Mouse (Mus musculus) thymus, adult 2 months (tissue): ENCODE results near the gene Rptn. TPM values are rescaled to one million over a fixed set of nuclear protein-coding genes. Genes with fewer than 3 reads are reported as not detected.
"Not testable (repeated sequence)": the region's sequence is repeated elsewhere in the genome, so short reads cannot be mapped to it uniquely, and the experiment has no call there.

Experiments
- DNase-seq: peaks from one replicate; pipeline ENCODE4 v3.0.0; 2021
- H3K27ac ChIP-seq: fragments of 200-500 bp; 2 replicates; pipeline ENCODE4 v1.5.1; 2012; ENCODE audit warnings: low read length, control low read depth; ENCODE audit not compliant: control insufficient read depth, insufficient read depth
- H3K27me3 ChIP-seq: fragments of 200-500 bp; 2 replicates; pipeline ENCODE4 v1.6.1; 2012; ENCODE audit warnings: mild to moderate bottlenecking, low read length, moderate library complexity, mixed read lengths; ENCODE audit not compliant: control insufficient read depth, insufficient read depth
- H3K36me3 ChIP-seq: fragments of 200-500 bp; 2 replicates; pipeline ENCODE4 v1.6.1; 2012; ENCODE audit warnings: mild to moderate bottlenecking, low read length, moderate library complexity; ENCODE audit not compliant: control insufficient read depth, insufficient read depth
- H3K4me1 ChIP-seq: fragments of 200-500 bp; replicated peaks from 2 replicates; pipeline ENCODE4 v1.6.1; 2012; ENCODE audit warnings: low read length; ENCODE audit not compliant: control insufficient read depth, insufficient read depth
- H3K4me3 ChIP-seq: fragments of 200-500 bp; 2 replicates; pipeline ENCODE4 v1.5.1; 2012; ENCODE audit warnings: mild to moderate bottlenecking, low read length, control low read depth, moderate library complexity; ENCODE audit not compliant: control insufficient read depth, insufficient read depth
- CTCF ChIP-seq: fragments of 200-500 bp; IDR thresholded peaks from 2 replicates; pipeline ENCODE4 v1.5.1; 2012; ENCODE audit warnings: mild to moderate bottlenecking, control low read depth, low read length, moderate library complexity, borderline replicate concordance; ENCODE audit not compliant: control insufficient read depth, poor library complexity, insufficient read depth; ENCODE audit errors: extremely low read depth
- POLR2A ChIP-seq: fragments of 200-500 bp; IDR thresholded peaks from 2 replicates; pipeline ENCODE4 v1.6.1; 2012; ENCODE audit warnings: mild to moderate bottlenecking, low read length, control low read depth, moderate library complexity; ENCODE audit not compliant: control insufficient read depth, poor library complexity, insufficient read depth; ENCODE audit errors: extremely low read depth
- WGBS: fragments of 180-500 bp; shearing (Covaris S2); methylation state at CpG from one replicate; pipeline ENCODE4 v1.1.7; 2018; 5-methylcytosine and 5-hydroxymethylcytosine counted together
- polyA plus RNA-seq: library from polyadenylated mRNA; depleted of rRNA; stranded (reverse); fragments of >200 nt; gene quantifications from 2 replicates; pipeline ENCODE4 v1.2.3, GENCODE M21; 2012; rRNA removed

The Rptn gene
- polyA plus RNA-seq, 1 experiment: 1.6 TPM

DNA sequence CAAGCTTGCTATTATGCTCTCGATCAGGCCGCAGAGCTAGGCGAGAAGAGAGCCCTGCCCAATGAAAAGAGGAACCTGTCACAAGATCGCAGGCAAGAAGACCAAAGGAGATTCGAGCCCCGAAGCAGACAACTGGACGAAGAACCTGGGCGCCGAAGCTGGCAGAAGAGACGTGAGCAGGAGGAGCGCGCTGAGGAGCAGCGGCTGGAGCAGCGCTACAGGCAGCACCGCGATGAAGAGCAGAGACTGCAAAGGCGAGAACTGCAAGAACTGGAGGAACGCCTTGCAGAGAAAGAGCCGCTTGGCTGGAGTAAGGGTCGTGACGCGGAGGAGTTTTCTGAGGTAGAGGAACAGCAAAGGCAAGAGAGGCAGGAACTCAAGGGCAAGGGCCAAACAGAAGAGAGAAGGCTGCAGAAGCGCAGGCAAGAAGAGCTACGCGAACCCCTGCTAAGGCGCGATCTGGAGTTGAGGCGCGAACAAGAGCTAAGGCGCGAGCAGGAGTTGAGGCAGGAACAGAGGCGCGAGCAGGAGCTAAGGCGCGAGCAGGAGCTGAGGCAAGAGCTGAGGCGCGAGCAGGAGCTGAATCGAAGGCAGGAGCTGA is 50.1 kb downstream of the Rptn start:
- Histone ChIP-seq H3K27ac (no peak overlapping the region), H3K4me3 (peak overlapping the region; percentile 37), H3K36me3 (no peaks in the 10 kb centered on the region), H3K27me3 (peaks cover 23% of the 10 kb centered on the region), H3K4me1 (peaks cover 11% of the 10 kb centered on the region)
- TF ChIP-seq POLR2A (no peak), CTCF (no peak)
- no peak for DNase-seq
- 2% methylated on average over 38 of the region's 38 CpGs for WGBS

DNA sequence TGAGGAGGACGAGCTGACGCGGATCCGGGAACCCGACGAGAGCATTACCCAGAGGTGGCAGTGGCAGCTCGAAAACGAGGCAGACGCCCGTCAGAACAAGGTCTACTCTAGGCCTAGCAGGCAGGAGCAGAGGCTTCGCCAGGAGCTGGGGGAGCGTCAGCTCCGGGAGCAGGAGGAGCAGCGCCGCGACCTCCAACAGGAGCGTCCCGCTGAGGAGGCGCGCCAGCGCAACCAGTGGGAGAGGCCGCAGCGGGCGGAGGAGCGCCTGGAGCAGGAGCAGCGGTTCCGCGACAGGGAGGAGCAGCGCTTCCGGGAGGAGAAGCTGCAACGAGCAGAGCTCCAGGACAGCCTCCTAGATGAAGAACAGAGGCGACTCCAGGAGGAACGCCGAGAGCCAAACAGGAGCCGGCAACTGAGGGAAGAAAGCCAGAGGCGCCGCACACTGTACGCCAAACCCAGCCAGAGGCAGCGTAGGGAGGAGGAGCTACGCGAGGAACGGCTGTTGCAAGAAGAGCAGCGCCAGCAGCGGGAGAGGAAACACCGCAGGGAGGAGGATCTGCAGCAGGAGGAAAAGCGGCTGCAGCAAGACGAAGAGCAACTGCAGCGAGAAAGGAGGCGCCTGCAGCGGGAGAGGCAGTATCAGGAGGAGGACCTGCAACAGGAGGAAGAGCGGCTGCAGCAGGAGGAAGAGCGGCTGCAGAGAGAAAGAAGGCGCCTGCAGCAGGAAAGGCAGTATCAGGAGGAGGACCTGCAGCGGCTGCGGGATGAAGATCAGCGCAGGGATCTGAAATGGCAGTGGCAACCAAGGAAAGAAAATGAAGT is 51.1 kb downstream of the Rptn start:
- Histone ChIP-seq H3K4me3 (peak overlapping the region; percentile 37), H3K27ac (no peak overlapping the region), H3K27me3 (peaks cover 23% of the 10 kb centered on the region), H3K4me1 (peaks cover 11% of the 10 kb centered on the region), H3K36me3 (no peaks in the 10 kb centered on the region)
- DNase-seq: peak; percentile 22
- TF ChIP-seq CTCF: no peak
- 0 out of 2 replicates have a peak, but pooled peaks have one; percentile 22 for TF ChIP-seq POLR2A
- WGBS: 2% methylated on average over 56 of the region's 56 CpGs

DNA sequence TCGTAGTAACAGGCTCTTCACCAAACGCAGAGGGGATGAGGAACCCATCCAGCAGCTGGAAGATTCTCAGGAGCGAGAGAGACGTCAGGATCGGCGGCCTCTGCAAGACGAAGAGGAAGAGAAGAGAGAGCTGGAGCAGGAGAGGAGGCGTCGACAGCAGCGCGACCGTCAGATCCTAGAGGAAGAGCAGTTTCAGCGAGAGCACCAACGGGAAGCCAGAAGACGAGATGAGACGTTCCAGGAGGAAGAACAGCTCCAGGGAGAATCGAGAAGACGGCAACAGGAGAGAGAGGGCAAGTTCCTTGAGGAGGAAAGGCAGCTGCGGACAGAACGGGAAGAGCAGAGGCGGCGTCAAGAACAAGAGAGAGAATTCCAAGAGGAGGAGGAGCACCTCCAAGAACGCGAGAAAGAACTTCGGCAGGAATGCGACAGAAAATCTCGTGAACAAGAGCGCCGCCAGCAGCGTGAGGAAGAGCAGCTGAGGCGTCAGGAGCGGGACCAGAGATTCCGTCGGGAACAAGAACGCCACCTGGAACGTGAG is 51.7 kb downstream of the Rptn start:
- no peak for TF ChIP-seq CTCF
- TF ChIP-seq POLR2A: no peak
- 0 out of 2 replicates have a peak overlapping the region, but pooled peaks have one; percentile 37 for H3K4me3 ChIP-seq

DNA sequence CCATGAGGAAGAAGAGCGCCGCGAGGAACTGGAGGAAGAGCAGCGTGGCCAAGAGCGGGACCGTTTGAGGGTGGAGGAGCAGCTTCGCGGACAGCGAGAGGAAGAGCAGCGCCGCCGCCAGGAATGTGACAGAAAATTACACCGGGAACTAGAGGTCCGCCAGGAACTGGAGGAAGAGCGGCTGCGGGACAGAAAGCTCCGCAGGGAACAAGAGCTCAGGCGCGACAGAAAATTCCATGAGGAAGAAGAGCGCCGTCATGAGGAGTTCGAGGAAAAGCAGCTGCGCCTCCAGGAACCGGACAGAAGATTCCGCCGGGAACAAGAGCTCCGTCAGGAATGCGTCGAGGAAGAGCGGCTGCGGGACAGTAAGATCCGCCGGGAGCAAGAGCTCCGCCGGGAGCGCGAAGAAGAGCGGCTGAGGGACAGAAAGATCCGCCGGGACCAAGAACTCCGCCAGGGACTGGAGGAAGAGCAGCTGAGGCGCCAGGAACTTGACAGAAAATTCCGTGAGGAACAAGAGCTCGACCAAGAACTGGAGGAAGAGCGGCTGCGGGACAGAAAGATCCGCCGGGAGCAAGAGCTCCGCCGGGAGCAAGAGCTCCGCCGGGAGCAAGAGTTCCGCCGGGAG is 52.7 kb downstream of the Rptn start:
- TF ChIP-seq POLR2A: no peak
- TF ChIP-seq CTCF: no peak
- 3% methylated on average over 54 of the region's 54 CpGs for WGBS
- no peak overlapping the region for H3K27ac ChIP-seq
- no peak for DNase-seq
- no peaks in the 10 kb centered on the region for H3K36me3 ChIP-seq
- peaks cover 23% of the 10 kb centered on the region for H3K27me3 ChIP-seq
- H3K4me3 ChIP-seq: no peak overlapping the region
- peaks cover 11% of the 10 kb centered on the region for H3K4me1 ChIP-seq

More for the DNA sequence above, 51.7 kb downstream of the Rptn start:
- 3% methylated on average over 36 of the region's 36 CpGs for WGBS
- no peak overlapping the region for H3K27ac ChIP-seq
- no peak for DNase-seq
- peaks cover 23% of the 10 kb centered on the region for H3K27me3 ChIP-seq
- no peaks in the 10 kb centered on the region for H3K36me3 ChIP-seq
- peaks cover 11% of the 10 kb centered on the region for H3K4me1 ChIP-seq

DNA sequence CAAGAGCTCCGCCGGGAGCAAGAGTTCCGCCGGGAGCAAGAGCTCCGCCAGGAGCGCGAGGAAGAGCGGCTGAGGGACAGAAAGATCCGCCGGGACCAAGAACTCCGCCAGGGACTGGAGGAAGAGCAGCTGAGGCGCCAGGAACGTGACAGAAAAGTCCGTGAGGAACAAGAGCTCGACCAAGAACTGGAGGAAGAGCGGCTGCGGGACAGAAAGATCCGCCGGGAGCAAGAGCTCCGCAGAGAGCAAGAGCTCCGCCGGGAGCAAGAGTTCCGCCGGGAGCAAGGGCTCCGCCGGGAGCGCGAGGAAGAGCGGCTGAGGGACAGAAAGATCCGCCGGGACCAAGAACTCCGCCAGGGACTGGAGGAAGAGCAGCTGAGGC is 53.2 kb downstream of the Rptn start:
- Histone ChIP-seq H3K27me3 (peaks cover 23% of the 10 kb centered on the region), H3K4me1 (peaks cover 11% of the 10 kb centered on the region), H3K4me3 (peak overlapping the region; percentile 14; the same call in 1 of the 2 replicates)
- DNase-seq, H3K27ac ChIP-seq, H3K36me3 ChIP-seq: not testable (repeated sequence)
- 3% methylated on average over 32 of the region's 32 CpGs for WGBS

DNA sequence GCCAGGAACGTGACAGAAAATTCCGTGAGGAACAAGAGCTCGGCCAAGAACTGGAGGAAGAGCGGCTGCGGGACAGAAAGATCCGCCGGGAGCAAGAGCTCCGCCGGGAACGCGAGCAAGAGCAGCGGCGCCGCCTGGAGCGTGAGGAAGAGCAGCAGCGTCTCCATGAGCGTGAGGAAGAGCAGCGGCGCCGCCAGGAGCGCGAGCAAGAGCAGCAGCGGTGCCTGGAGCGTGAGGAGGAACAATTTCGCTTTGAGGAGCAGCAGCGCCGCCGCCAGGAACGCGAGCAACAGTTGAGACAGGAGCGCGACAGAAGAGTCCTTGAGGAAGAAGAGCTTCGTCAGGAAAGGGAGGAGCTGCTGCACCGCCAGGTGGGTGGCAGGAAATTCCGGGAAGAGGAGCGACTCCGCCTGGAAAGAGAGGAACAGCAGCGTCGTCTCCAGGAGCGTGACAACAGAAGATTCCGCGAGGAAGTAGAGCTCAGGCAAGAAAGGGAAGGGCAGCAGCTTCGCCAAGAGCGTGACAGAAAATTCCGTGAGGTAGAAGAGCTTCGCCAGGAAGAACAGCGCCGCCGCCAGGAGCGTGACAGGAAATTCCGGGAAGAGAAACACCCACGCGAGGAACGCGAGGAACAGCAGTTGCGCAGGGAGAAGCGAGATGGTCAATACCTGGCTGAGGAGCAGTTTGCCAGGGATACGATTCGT is 53.8 kb downstream of the Rptn start:
- DNase-seq: peak; percentile 6
- WGBS: 2% methylated on average over 59 of the region's 59 CpGs
- TF ChIP-seq CTCF (no peak), POLR2A (no peak)
- Histone ChIP-seq H3K36me3 (no peaks in the 10 kb centered on the region), H3K4me1 (peaks cover 11% of the 10 kb centered on the region), H3K27ac (no peak overlapping the region), H3K27me3 (peaks cover 23% of the 10 kb centered on the region), H3K4me3 (peak overlapping the region; percentile 14; the same call in 1 of the 2 replicates)

Other genes with a start within 250 kb of the Rptn start
- gene Crnn, start 248.9 kb upstream of the Rptn start, polyA plus RNA-seq: 0.36 and 0.49 TPM in 2 replicates
- gene Flg2, start 196.4 kb upstream of the Rptn start, polyA plus RNA-seq: 0.03 and 0.04 TPM in 2 replicates
- gene Flg, start 120.2 kb upstream of the Rptn start, polyA plus RNA-seq: 2.2 and 2.5 TPM in 2 replicates
- 0.18 and 0.23 TPM in 2 replicates for gene Hrnr, start 74.0 kb upstream of the Rptn start, polyA plus RNA-seq
- gene Tchh, start 48.6 kb downstream of the Rptn start, polyA plus RNA-seq: 0.14 and 0.22 TPM in 2 replicates
- gene Tchhl1, start 75.1 kb downstream of the Rptn start, polyA plus RNA-seq: not detected in 2 replicates
- gene S100a11, start 126.8 kb downstream of the Rptn start, polyA plus RNA-seq: 134 and 151 TPM in 2 replicates
- 99.3 and 121 TPM in 2 replicates for gene S100a10, start 161.4 kb downstream of the Rptn start, polyA plus RNA-seq